Comparison of ENCODE assay signal across 8 mouse cellular contexts in the genomic region with DNA sequence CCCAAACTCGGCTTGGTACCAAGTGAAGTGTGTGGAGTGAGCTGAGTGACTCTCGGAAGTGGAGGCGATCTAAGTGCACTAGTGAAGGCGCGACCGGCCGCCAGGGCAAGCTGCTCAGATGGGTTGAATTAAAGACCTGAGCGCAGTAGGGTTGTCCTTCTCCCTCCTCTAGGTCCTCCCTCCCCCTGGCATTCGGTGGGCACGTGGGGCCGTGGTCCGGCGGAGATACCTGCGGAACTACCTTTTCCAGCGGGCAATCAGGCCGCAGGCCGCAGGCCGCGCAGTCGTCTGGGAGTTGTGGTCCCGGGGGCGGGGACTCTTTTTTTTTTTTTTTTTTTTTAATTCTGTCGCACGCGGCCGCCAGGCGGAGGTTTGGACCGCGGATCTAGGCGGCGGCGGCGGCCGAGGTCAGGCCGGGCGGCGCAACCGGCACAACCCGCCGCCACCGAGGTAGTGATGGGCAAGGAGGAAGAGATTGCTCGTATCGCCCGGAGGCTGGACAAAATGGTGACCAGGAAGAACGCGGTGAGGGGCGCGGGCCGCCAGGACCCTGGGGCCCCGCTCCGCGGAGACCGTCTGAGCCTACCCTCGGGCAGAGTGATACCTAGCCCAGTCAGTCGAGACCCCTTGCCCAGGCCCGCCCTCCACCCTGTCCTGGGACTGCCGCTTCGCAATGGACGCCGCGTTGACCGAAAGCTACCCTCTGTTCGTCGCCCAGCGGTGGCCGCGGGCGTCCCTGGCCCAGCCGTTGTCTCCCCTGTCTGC. TPM values are rescaled to one million over a fixed set of nuclear protein-coding genes. Genes with fewer than 3 reads are reported as not detected.
DNase-seq lines count a peak whose midpoint lies in the region; ATAC-seq and TF ChIP-seq lines count a peak whose summit lies in the region.

Gene Tcea2 (plus strand): TSS at position 360 of the 765 bp plus-strand sequence.

- H3K79me2 ChIP-seq in macrophage (ENCODE audit: inconsistent target), result no peaks in the 10 kb centered on the region

- peak; percentile 62 for ATAC-seq in hindbrain, embryonic 15.5 days (ENCODE audit: low FRiP score, low read depth)

- DNase-seq in R1 (ENCODE audit: low read depth, low spot score), result peak; percentile 76
- peak; percentile 88 to 89 for DNase-seq in cerebellum, postnatal 10 days
- DNase-seq in frontal cortex, postnatal 36 days (ENCODE audit: low spot score in 2 of 2), result peak; percentile 71 to 76
- DNase-seq in left cerebral cortex, adult 2 months (ENCODE audit: extremely low spot score in 1 of 2, low spot score in 2 of 2), result peak; percentile 72 to 73
- peak; percentile 83 to 84 for DNase-seq in right cerebral cortex, postnatal 10 days (ENCODE audit: low spot score in 2 of 2)
- peak; percentile 66 to 72 for DNase-seq in urinary bladder, postnatal 36 days (ENCODE audit: low spot score in 2 of 2)

- H3K4me3 ChIP-seq in hindbrain, embryonic 15.5 days, result peak within 1 kb of the TSS; percentile 64
- H3K4me3 ChIP-seq in left cerebral cortex, adult 2 months, result peak within 1 kb of the TSS; percentile 95
- H3K4me3 ChIP-seq in macrophage (ENCODE audit: inconsistent target), result peak within 1 kb of the TSS; percentile 49

- H3K27ac ChIP-seq in hindbrain, embryonic 15.5 days (replicated peaks), result peak within 1 kb of the TSS; percentile 79
- peak within 1 kb of the TSS; percentile 96 for H3K27ac ChIP-seq in left cerebral cortex, adult 2 months
- peak within 1 kb of the TSS; percentile 40 for H3K27ac ChIP-seq in macrophage

- H3K27me3 ChIP-seq in hindbrain, embryonic 15.5 days, result no peaks in the 10 kb centered on the region

- intact Hi-C loops in left cerebral cortex, adult 2 months (cut with DNase I), result loop anchor here (5.0 kb wide), 1 partner anchor 78 kb away; no protein-coding TSS in a partner anchor

- H3K9me3 ChIP-seq in hindbrain, embryonic 15.5 days, result no peaks in the 10 kb centered on the region

- WGBS in hindbrain, embryonic 15.5 days, result under 1% methylated on average over 65 of the region's 69 CpGs
- 2% methylated on average over 45 of the region's 69 CpGs for WGBS in macrophage (ENCODE audit: missing documents)

- H3K36me3 ChIP-seq in hindbrain, embryonic 15.5 days, result 0 out of 2 replicates have a peak, but pooled peaks cover under 1% of the 10 kb centered on the region
- H3K36me3 ChIP-seq in macrophage (ENCODE audit: inconsistent target), result no peaks in the 10 kb centered on the region

- H3K4me1 ChIP-seq in hindbrain, embryonic 15.5 days (replicated peaks), result peaks cover 25% of the 10 kb centered on the region

- H3K4me2 ChIP-seq in hindbrain, embryonic 15.5 days, result peak within 1 kb of the TSS; percentile 91

- peak; percentile 42 for TF ChIP-seq CTCF in left cerebral cortex, adult 2 months (IDR thresholded peaks at IDR 0.05)

- H3K9ac ChIP-seq in hindbrain, embryonic 15.5 days, result peak within 1 kb of the TSS; percentile 84

RNA-seq across cellular contexts. Expression of gene Tcea2, which starts in this region (rescaled TPM):
- polyA plus RNA-seq in hindbrain, embryonic 15.5 days (2015; fragmentation: Nextera tagmentation; extraction: Ambion mirVana), result 38.5 and 46.8 TPM in 2 replicates
- total RNA-seq in left cerebral cortex, adult 2 months (2021), result 10 to 100 TPM; 65.7 to 78.1 TPM
- 10 to 100 TPM in 6 of 26 experiments, 1 to 10 TPM in 20; 2.8 to 16.7 (median 6.9) TPM for total RNA-seq in macrophage (2018; cell fraction: chromatin; rRNA removed)
- total RNA-seq in macrophage (2018; cell fraction: cytosol; rRNA removed), result 1 to 10 TPM in 8 of 26 experiments, under 1 TPM in 18; 0.38 to 2.1 (median 0.81) TPM
- 10 to 100 TPM in 6 of 26 experiments, 1 to 10 TPM in 20; 2.0 to 15.0 (median 8.1) TPM for total RNA-seq in macrophage (2018; cell fraction: nucleus; rRNA removed)
- polyA plus RNA-seq in macrophage (2018), result 1.5 to 3.2 TPM (median 1.9 TPM) in 3 replicates

Comparison
In these comparisons a context has a peak if more than half of its experiments do, and no peak if none do; other contexts are left out.
1. Peak in every context shown above with its lines: DNase-seq, ATAC-seq, H3K4me3 ChIP-seq and H3K27ac ChIP-seq.
2. H3K27ac ChIP-seq: peak in every context shown above with its lines; median percentile 96 in left cerebral cortex, adult 2 months; 79 in hindbrain, embryonic 15.5 days; 40 in macrophage.